Mouse (Mus musculus) stomach, embryonic 16.5 days (tissue): ENCODE measurements around the gene Ctla2a. TPM values are rescaled to one million over a fixed set of nuclear protein-coding genes. Genes with fewer than 3 reads are reported as not detected.

Experiments
- ATAC-seq: fragments of 200-750 bp; cut with Nextera tagmentation; 2 replicates; pipeline ENCODE4 v1.8.0; 2017; ENCODE audit warnings: moderate number of reproducible peaks, moderate TSS enrichment; ENCODE audit not compliant: insufficient read depth, low FRiP score
- H3K27ac ChIP-seq: fragments of 300-500 bp; sonication (generic); 2 replicates; pipeline ENCODE4 v1.5.1; 2014; ENCODE audit warnings: low read length
- H3K27me3 ChIP-seq: fragments of 300-500 bp; sonication (generic); 2 replicates; pipeline ENCODE4 v1.6.1; 2014; ENCODE audit warnings: low read length, control low read depth, mixed read lengths; ENCODE audit not compliant: control insufficient read depth, insufficient read depth
- H3K36me3 ChIP-seq: fragments of 300-500 bp; sonication (generic); 2 replicates; pipeline ENCODE4 v1.6.1; 2014; ENCODE audit warnings: low read length; ENCODE audit not compliant: control insufficient read depth, insufficient read depth
- H3K4me1 ChIP-seq: fragments of 300-500 bp; sonication (generic); 2 replicates; pipeline ENCODE4 v1.6.1; 2014; ENCODE audit warnings: low read length, control low read depth, mixed read lengths; ENCODE audit not compliant: control insufficient read depth, insufficient read depth
- H3K4me2 ChIP-seq: fragments of 300-500 bp; sonication (generic); 2 replicates; pipeline ENCODE4 v1.6.1; 2014; ENCODE audit warnings: low read depth, low read length, mixed read lengths
- H3K4me3 ChIP-seq: fragments of 300-500 bp; sonication (generic); replicated peaks from 2 replicates; pipeline ENCODE4 v1.5.1; 2014; ENCODE audit warnings: mild to moderate bottlenecking, low read length
- H3K9ac ChIP-seq: fragments of 300-500 bp; sonication (generic); 2 replicates; pipeline ENCODE4 v1.6.1; 2014; ENCODE audit warnings: low read length
- H3K9me3 ChIP-seq: fragments of 300-500 bp; sonication (generic); replicated peaks from 2 replicates; pipeline ENCODE4 v1.6.1; 2016; ENCODE audit warnings: low read length, control low read depth; ENCODE audit not compliant: control insufficient read depth
- WGBS: fragments of 180-500 bp; shearing (Covaris S2); extraction: QIAGEN DNeasy Blood & Tissue Kit; methylation state at CpG from one replicate; pipeline ENCODE4 v1.1.7; 2014; 5-methylcytosine and 5-hydroxymethylcytosine counted together
- polyA plus RNA-seq: library from polyadenylated mRNA; unstranded; fragments of >200 nt; fragmentation: Nextera tagmentation; extraction: Ambion mirVana; gene quantifications from 2 replicates; pipeline ENCODE4 v1.2.1, GENCODE M21; 2015

Ctla2a gene
- polyA plus RNA-seq, 1 experiment from 2014 or later = 29.6 TPM

DNA sequence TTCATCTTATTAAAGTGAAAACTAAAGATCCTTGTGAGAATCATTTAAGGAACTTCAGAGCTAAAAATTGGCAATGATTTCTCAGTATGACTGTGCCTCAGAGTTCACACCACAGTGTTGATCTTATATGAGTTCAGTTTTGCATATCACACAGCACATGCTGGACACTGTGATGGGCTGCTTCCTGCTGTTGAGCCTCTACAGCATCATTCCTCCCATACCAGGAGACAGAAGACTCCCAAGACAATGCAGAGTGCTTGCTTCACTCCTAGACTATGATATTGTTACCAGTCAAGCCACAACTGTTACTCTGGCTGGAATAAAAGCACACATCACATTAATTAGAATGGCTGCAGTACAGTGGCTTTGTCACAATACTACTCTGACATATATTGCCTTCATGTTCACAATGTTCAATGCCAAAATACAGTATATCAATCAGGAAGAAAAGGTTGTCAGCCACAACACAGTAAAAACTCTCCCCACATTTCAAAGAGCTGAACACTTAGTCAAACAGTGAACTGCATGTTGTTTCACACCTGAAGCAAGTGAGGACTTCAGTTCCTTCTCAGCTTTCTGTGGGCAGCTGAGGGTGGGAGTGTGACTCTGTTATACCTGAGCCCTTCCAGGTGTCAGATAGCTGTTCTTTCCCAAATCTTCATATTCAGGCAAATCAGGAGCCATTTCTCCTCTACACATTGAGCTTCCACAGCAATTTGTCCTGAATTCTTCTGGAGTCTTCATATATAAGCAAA lies 40.8 kb downstream of the Ctla2a start:
- Histone ChIP-seq H3K4me2 (no peak overlapping the region), H3K36me3 (no peaks in the 10 kb centered on the region), H3K9me3 (no peaks in the 10 kb centered on the region), H3K27ac (no peak overlapping the region), H3K27me3 (no peaks in the 10 kb centered on the region), H3K4me1 (no peaks in the 10 kb centered on the region), H3K9ac (no peak overlapping the region), H3K4me3 (no peak overlapping the region)
- ATAC-seq = no peak

DNA sequence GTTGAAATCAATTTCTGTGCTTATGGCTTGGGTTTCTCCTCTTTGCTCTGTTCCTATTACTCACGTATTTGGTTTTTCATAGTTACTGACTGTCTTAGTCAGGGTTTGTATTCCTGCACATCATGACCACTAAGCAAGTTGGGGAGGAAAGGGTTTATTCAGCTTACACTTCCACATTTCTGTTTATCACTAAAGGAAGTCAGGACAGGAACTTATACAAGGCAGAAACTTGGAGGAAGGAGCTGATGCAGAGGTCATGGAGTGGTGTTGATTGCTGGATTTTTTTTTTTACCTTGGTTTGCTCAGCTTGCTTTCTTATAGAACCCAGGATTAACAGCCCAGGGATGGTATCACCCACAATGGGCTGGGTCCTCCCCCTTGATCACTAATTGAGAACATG lies 44.1 kb downstream of the Ctla2a start:
- WGBS = 76% methylated on average over 1 of the region's 1 CpGs
- no peaks in the 10 kb centered on the region for H3K4me1 ChIP-seq
- H3K9ac ChIP-seq = no peak overlapping the region
- no peaks in the 10 kb centered on the region for H3K9me3 ChIP-seq
- no peaks in the 10 kb centered on the region for H3K36me3 ChIP-seq
- no peak overlapping the region for H3K4me3 ChIP-seq
- ATAC-seq = no peak
- no peak overlapping the region for H3K4me2 ChIP-seq
- no peaks in the 10 kb centered on the region for H3K27me3 ChIP-seq
- no peak overlapping the region for H3K27ac ChIP-seq

Other genes with a start within 250 kb of the Ctla2a start
- not detected in 2 replicates for gene BC051665, start 150.3 kb downstream of the Ctla2a start, polyA plus RNA-seq
- not detected in 2 replicates for gene Ctsll3, start 133.8 kb downstream of the Ctla2a start, polyA plus RNA-seq
- not detected in 2 replicates for gene 4930486L24Rik, start 72.2 kb downstream of the Ctla2a start, polyA plus RNA-seq
- gene Gm49392, start 39.7 kb downstream of the Ctla2a start, polyA plus RNA-seq = 0.19 and 0.50 TPM in 2 replicates
- 2.4 and 3.1 TPM in 2 replicates for gene Ctla2b, start 39.2 kb downstream of the Ctla2a start, polyA plus RNA-seq
- not detected in 2 replicates for gene Tpbpb, start 31.7 kb downstream of the Ctla2a start, polyA plus RNA-seq
- gene Gm49393, start 1.0 kb downstream of the Ctla2a start, polyA plus RNA-seq = not detected in 2 replicates
- gene Gm49391, start 54 bp downstream of the Ctla2a start, polyA plus RNA-seq = 1.4 and 2.6 TPM in 2 replicates
- not detected in 2 replicates for gene Tpbpa, start 5.4 kb upstream of the Ctla2a start, polyA plus RNA-seq
- not detected in 2 replicates for gene Ctsj, start 69.3 kb upstream of the Ctla2a start, polyA plus RNA-seq
- gene Ctsq, start 104.0 kb upstream of the Ctla2a start, polyA plus RNA-seq = not detected in 2 replicates
- gene Ctsr, start 227.6 kb upstream of the Ctla2a start, polyA plus RNA-seq = not detected in 2 replicates